ENCODE assay signal across 9 mouse cellular contexts in genomic region chr2:20737112-20737808, GRCm38 (mm10).
A peak's percentile ranks its signal among the peaks of the same experiment; 100 is the strongest.
DNase-seq lines count a peak whose midpoint lies in the region; ATAC-seq and TF ChIP-seq lines count a peak whose summit lies in the region.
"Had no signal": no experiment of that assay in that cellular context is flagged by ENCODE, and none has a peak within 500 bp of the region (broad histone marks: within the 10 kb centered on the region; RNA-seq: fewer than 3 reads in every experiment).

No protein-coding gene starts in this region.

- H3K9ac ChIP-seq in embryonic facial prominence, embryonic 11.5 days (replicated peaks; ENCODE audit: low read length), result no peak overlapping the region
- peak overlapping the region; percentile 34; the same call in 1 of the 2 replicates for H3K9ac ChIP-seq in intestine, postnatal 0 days (ENCODE audit: low read depth, low read length)
- H3K9ac ChIP-seq in lung, postnatal 0 days (replicated peaks; ENCODE audit: low read depth), result no peak overlapping the region
- no peak overlapping the region for H3K9ac ChIP-seq in midbrain, postnatal 0 days (replicated peaks; ENCODE audit: low read length, poor library complexity, severe bottlenecking)
- H3K9ac ChIP-seq: limb, embryonic 15.5 days had no signal

- peak; percentile 28 for DNase-seq in embryonic facial prominence, embryonic 11.5 days (ENCODE audit: low spot score)
- DNase-seq in embryonic facial prominence, embryonic 10.5 days (ENCODE audit: low spot score), result no peak
- peak; percentile 49 for DNase-seq in Muller cell, postnatal 12 days (ENCODE audit: inconsistent ontology term)
- peak; percentile 75 for DNase-seq in lung, postnatal 0 days (ENCODE audit: low spot score)
- DNase-seq in neural tube, embryonic 10.5 days (ENCODE audit: extremely low spot score, low spot score), result no peak
- DNase-seq in embryo, embryonic 9.5 days (ENCODE audit: extremely low spot score), result no peak
- no peak for DNase-seq in midbrain, postnatal 0 days (ENCODE audit: low spot score)

- H3K4me2 ChIP-seq in embryonic facial prominence, embryonic 11.5 days (ENCODE audit: low read depth, low read length), result no peak overlapping the region
- peak overlapping the region; percentile 61 for H3K4me2 ChIP-seq in intestine, postnatal 0 days (replicated peaks; ENCODE audit: low read depth)
- H3K4me2 ChIP-seq in lung, postnatal 0 days (replicated peaks; ENCODE audit: low read depth, low read length), result peak overlapping the region; percentile 38
- no peak overlapping the region for H3K4me2 ChIP-seq in midbrain, postnatal 0 days (ENCODE audit: low read depth, low read length, poor library complexity, severe bottlenecking)
- H3K4me2 ChIP-seq: limb, embryonic 15.5 days had no signal

- ATAC-seq in embryonic facial prominence, embryonic 11.5 days (replicated peaks; ENCODE audit: insufficient number of reproducible peaks, low FRiP score, low TSS enrichment, low read depth), result no peak
- ATAC-seq in intestine, postnatal 0 days, result peak; percentile 75
- peak; percentile 79 for ATAC-seq in lung, postnatal 0 days
- no peak for ATAC-seq in midbrain, postnatal 0 days (ENCODE audit: low FRiP score)

- no peaks in the 10 kb centered on the region for H3K27me3 ChIP-seq in embryonic facial prominence, embryonic 11.5 days (ENCODE audit: control insufficient read depth, insufficient read depth, low read length)
- no peaks in the 10 kb centered on the region for H3K27me3 ChIP-seq in embryonic facial prominence, embryonic 10.5 days (replicated peaks; ENCODE audit: low read depth, poor library complexity, severe bottlenecking)
- no peaks in the 10 kb centered on the region for H3K27me3 ChIP-seq in intestine, postnatal 0 days (replicated peaks; ENCODE audit: control insufficient read depth, insufficient read depth, low read length)
- H3K27me3 ChIP-seq in lung, postnatal 0 days (replicated peaks; ENCODE audit: insufficient read depth, low read length), result no peaks in the 10 kb centered on the region
- no peaks in the 10 kb centered on the region for H3K27me3 ChIP-seq in midbrain, postnatal 0 days (ENCODE audit: insufficient read depth, low read length)
- H3K27me3 ChIP-seq: limb, embryonic 15.5 days had no signal

- no peak for TF ChIP-seq EP300 in lung, postnatal 0 days (IDR thresholded peaks at IDR 0.05)

- WGBS in embryonic facial prominence, embryonic 11.5 days, result 55% methylated on average over 19 of the region's 19 CpGs
- 59% methylated on average over 19 of the region's 19 CpGs for WGBS in embryonic facial prominence, embryonic 10.5 days
- WGBS in intestine, postnatal 0 days, result 30% methylated on average over 19 of the region's 19 CpGs
- 51% methylated on average over 19 of the region's 19 CpGs for WGBS in lung, postnatal 0 days
- 64% methylated on average over 19 of the region's 19 CpGs for WGBS in midbrain, postnatal 0 days

- TF ChIP-seq CTCF in intestine, postnatal 0 days (IDR thresholded peaks at IDR 0.05; ENCODE audit: low read depth), result no peak
- TF ChIP-seq CTCF in lung, postnatal 0 days (IDR thresholded peaks at IDR 0.05), result no peak
- TF ChIP-seq CTCF in midbrain, postnatal 0 days (IDR thresholded peaks at IDR 0.05), result no peak

- no peak overlapping the region for H3K27ac ChIP-seq in embryonic facial prominence, embryonic 11.5 days (replicated peaks; ENCODE audit: low read depth, low read length)
- no peak overlapping the region for H3K27ac ChIP-seq in embryonic facial prominence, embryonic 10.5 days (replicated peaks)
- peak overlapping the region; percentile 83 for H3K27ac ChIP-seq in intestine, postnatal 0 days (ENCODE audit: low read depth, low read length)
- H3K27ac ChIP-seq in lung, postnatal 0 days (ENCODE audit: low read length), result peak overlapping the region; percentile 77; the same call in 1 of the 2 replicates
- no peak overlapping the region for H3K27ac ChIP-seq in midbrain, postnatal 0 days (ENCODE audit: low read depth, low read length)
- H3K27ac ChIP-seq: limb, embryonic 15.5 days had no signal

- no peak overlapping the region for H3K4me3 ChIP-seq in embryonic facial prominence, embryonic 11.5 days (ENCODE audit: low read depth, low read length)
- H3K4me3 ChIP-seq in embryonic facial prominence, embryonic 10.5 days, result no peak overlapping the region
- H3K4me3 ChIP-seq in intestine, postnatal 0 days (ENCODE audit: low read depth, low read length), result peak overlapping the region; percentile 37
- peak overlapping the region; percentile 8; the same call in 1 of the 2 replicates for H3K4me3 ChIP-seq in lung, postnatal 0 days (ENCODE audit: low read depth, low read length)
- no peak overlapping the region for H3K4me3 ChIP-seq in midbrain, postnatal 0 days (ENCODE audit: low read depth, low read length)
- H3K4me3 ChIP-seq: limb, embryonic 15.5 days had no signal

- no peaks in the 10 kb centered on the region for H3K9me3 ChIP-seq in embryonic facial prominence, embryonic 11.5 days (replicated peaks; ENCODE audit: control insufficient read depth, low read length)
- H3K9me3 ChIP-seq in embryonic facial prominence, embryonic 10.5 days, result no peaks in the 10 kb centered on the region
- H3K9me3 ChIP-seq in intestine, postnatal 0 days (ENCODE audit: control insufficient read depth), result no peaks in the 10 kb centered on the region
- no peaks in the 10 kb centered on the region for H3K9me3 ChIP-seq in lung, postnatal 0 days (ENCODE audit: low read length)
- no peaks in the 10 kb centered on the region for H3K9me3 ChIP-seq in midbrain, postnatal 0 days (ENCODE audit: low read length)
- H3K9me3 ChIP-seq: limb, embryonic 15.5 days had no signal

- no peaks in the 10 kb centered on the region for H3K4me1 ChIP-seq in embryonic facial prominence, embryonic 11.5 days (ENCODE audit: control insufficient read depth, insufficient read depth, low read length)
- H3K4me1 ChIP-seq in embryonic facial prominence, embryonic 10.5 days, result peaks cover 31% of the 10 kb centered on the region
- H3K4me1 ChIP-seq in intestine, postnatal 0 days (replicated peaks; ENCODE audit: control insufficient read depth, insufficient read depth, low read length), result peaks cover 7% of the 10 kb centered on the region; the same call in 1 of the 2 replicates
- no peaks in the 10 kb centered on the region for H3K4me1 ChIP-seq in lung, postnatal 0 days (ENCODE audit: insufficient read depth, low read depth, low read length)
- no peaks in the 10 kb centered on the region for H3K4me1 ChIP-seq in midbrain, postnatal 0 days (ENCODE audit: insufficient read depth, low read length)

- no peaks in the 10 kb centered on the region for H3K36me3 ChIP-seq in embryonic facial prominence, embryonic 11.5 days (replicated peaks; ENCODE audit: control insufficient read depth, insufficient read depth, low read depth, low read length)
- H3K36me3 ChIP-seq in embryonic facial prominence, embryonic 10.5 days (replicated peaks), result no peaks in the 10 kb centered on the region
- H3K36me3 ChIP-seq in intestine, postnatal 0 days (ENCODE audit: control insufficient read depth, insufficient read depth), result no peaks in the 10 kb centered on the region
- no peaks in the 10 kb centered on the region for H3K36me3 ChIP-seq in lung, postnatal 0 days (ENCODE audit: insufficient read depth, low read length)
- no peaks in the 10 kb centered on the region for H3K36me3 ChIP-seq in midbrain, postnatal 0 days (ENCODE audit: insufficient read depth, low read length)
- H3K36me3 ChIP-seq: limb, embryonic 15.5 days had no signal

Comparison
In these comparisons a context has a peak if more than half of its experiments do, and no peak if none do; other contexts are left out.
1. DNase-seq: peak in embryonic facial prominence, embryonic 11.5 days (single experiment), Muller cell, postnatal 12 days (single experiment) and lung, postnatal 0 days (single experiment); none in embryonic facial prominence, embryonic 10.5 days (single experiment), neural tube, embryonic 10.5 days (single experiment), embryo, embryonic 9.5 days (single experiment) and midbrain, postnatal 0 days (single experiment).
2. ATAC-seq: peak in intestine, postnatal 0 days (single experiment) and lung, postnatal 0 days (single experiment); none in embryonic facial prominence, embryonic 11.5 days (single experiment) and midbrain, postnatal 0 days (single experiment).
3. H3K27ac ChIP-seq: peak in intestine, postnatal 0 days (single experiment) and lung, postnatal 0 days (single experiment); none in embryonic facial prominence, embryonic 11.5 days (single experiment), embryonic facial prominence, embryonic 10.5 days (single experiment) and midbrain, postnatal 0 days (single experiment).
4. H3K4me2 ChIP-seq: peak in intestine, postnatal 0 days (single experiment) and lung, postnatal 0 days (single experiment); none in embryonic facial prominence, embryonic 11.5 days (single experiment) and midbrain, postnatal 0 days (single experiment).
5. H3K4me3 ChIP-seq: peak in intestine, postnatal 0 days (single experiment) and lung, postnatal 0 days (single experiment); none in embryonic facial prominence, embryonic 11.5 days (single experiment), embryonic facial prominence, embryonic 10.5 days (single experiment) and midbrain, postnatal 0 days (single experiment).